Mouse (Mus musculus): Measurements from ENCODE around the gene Pxn. TPM values are rescaled to one million over a fixed set of nuclear protein-coding genes. Genes with fewer than 3 reads are reported as not detected.

Pxn gene
- total and polyA plus RNA-seq, 2 experiments from 2014 or later, result 19.9 to 66.6 TPM

GRCm38 (mm10) chr5:115508859-115509147 is 2.3 kb downstream of the Pxn start:
- no peaks in the 10 kb centered on the region; the same call in 1 of the 2 replicates for H3K36me3 ChIP-seq (replicated peaks; ENCODE audit: control insufficient read depth, insufficient read depth, low read length)
- no peaks in the 10 kb centered on the region for H3K27me3 ChIP-seq (ENCODE audit: control insufficient read depth, insufficient read depth, low read length)
- H3K4me2 ChIP-seq (ENCODE audit: low read depth, low read length), result peak overlapping the region; percentile 81
- no peak for TF ChIP-seq EP300 (IDR thresholded peaks at IDR 0.05; ENCODE audit: low read depth)
- TF ChIP-seq CTCF (IDR thresholded peaks at IDR 0.05; ENCODE audit: low read depth), result no peak
- H3K4me1 ChIP-seq (ENCODE audit: control insufficient read depth, insufficient read depth), result peaks cover 30% of the 10 kb centered on the region
- peak overlapping the region; percentile 91 for H3K9ac ChIP-seq (replicated peaks; ENCODE audit: low read depth, low read length)
- ATAC-seq (ENCODE audit: insufficient read depth, low read depth), result no peak
- 25% methylated on average over 10 of the region's 10 CpGs for WGBS
- DNase-seq (ENCODE audit: low spot score), result no peak
- peak overlapping the region; percentile 83 for H3K27ac ChIP-seq (ENCODE audit: low read depth)
- peak overlapping the region; percentile 81 for H3K4me3 ChIP-seq (ENCODE audit: low read depth, low read length)
- no peaks in the 10 kb centered on the region for H3K9me3 ChIP-seq (replicated peaks; ENCODE audit: control insufficient read depth, low read length)

DNA sequence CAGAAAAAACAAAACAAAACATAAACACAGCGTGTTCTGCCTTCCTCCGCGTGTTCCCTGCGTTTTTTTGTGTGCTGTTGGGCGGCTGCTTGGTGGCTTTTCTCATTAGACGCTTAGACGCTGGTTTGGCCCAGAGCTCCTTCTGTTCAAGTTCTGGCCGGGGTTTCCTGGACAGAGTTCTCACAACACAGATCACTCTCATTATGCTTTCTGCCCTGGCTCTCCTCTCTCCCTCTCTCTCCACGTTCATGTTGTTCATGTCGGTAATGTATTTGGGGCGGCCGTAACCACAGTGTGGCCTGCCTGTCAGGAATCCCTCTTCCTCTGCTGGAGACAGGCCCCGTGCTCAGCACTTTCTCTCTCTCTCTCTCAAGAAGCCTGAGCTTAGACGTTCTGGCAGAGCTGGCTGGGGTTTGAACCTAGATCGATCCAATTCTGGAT is 2.9 kb downstream of the Pxn start:
- no peak for DNase-seq (ENCODE audit: low spot score)
- no peaks in the 10 kb centered on the region for H3K27me3 ChIP-seq (ENCODE audit: control insufficient read depth, insufficient read depth, low read length)
- H3K27ac ChIP-seq (ENCODE audit: low read depth), result peak overlapping the region; percentile 83
- 49% methylated on average over 15 of the region's 15 CpGs for WGBS
- H3K9me3 ChIP-seq (replicated peaks; ENCODE audit: control insufficient read depth, low read length), result no peaks in the 10 kb centered on the region
- ATAC-seq (ENCODE audit: insufficient read depth, low read depth), result no peak
- TF ChIP-seq CTCF (IDR thresholded peaks at IDR 0.05; ENCODE audit: low read depth) (no peak), EP300 (IDR thresholded peaks at IDR 0.05; ENCODE audit: low read depth) (no peak)
- H3K4me1 ChIP-seq (ENCODE audit: control insufficient read depth, insufficient read depth), result peaks cover 35% of the 10 kb centered on the region
- H3K36me3 ChIP-seq (replicated peaks; ENCODE audit: control insufficient read depth, insufficient read depth, low read length), result no peaks in the 10 kb centered on the region; the same call in 1 of the 2 replicates
- peak overlapping the region; percentile 91 for H3K9ac ChIP-seq (replicated peaks; ENCODE audit: low read depth, low read length)
- peak overlapping the region; percentile 81 for H3K4me3 ChIP-seq (ENCODE audit: low read depth, low read length)
- peak overlapping the region; percentile 81 for H3K4me2 ChIP-seq (ENCODE audit: low read depth, low read length)

DNA sequence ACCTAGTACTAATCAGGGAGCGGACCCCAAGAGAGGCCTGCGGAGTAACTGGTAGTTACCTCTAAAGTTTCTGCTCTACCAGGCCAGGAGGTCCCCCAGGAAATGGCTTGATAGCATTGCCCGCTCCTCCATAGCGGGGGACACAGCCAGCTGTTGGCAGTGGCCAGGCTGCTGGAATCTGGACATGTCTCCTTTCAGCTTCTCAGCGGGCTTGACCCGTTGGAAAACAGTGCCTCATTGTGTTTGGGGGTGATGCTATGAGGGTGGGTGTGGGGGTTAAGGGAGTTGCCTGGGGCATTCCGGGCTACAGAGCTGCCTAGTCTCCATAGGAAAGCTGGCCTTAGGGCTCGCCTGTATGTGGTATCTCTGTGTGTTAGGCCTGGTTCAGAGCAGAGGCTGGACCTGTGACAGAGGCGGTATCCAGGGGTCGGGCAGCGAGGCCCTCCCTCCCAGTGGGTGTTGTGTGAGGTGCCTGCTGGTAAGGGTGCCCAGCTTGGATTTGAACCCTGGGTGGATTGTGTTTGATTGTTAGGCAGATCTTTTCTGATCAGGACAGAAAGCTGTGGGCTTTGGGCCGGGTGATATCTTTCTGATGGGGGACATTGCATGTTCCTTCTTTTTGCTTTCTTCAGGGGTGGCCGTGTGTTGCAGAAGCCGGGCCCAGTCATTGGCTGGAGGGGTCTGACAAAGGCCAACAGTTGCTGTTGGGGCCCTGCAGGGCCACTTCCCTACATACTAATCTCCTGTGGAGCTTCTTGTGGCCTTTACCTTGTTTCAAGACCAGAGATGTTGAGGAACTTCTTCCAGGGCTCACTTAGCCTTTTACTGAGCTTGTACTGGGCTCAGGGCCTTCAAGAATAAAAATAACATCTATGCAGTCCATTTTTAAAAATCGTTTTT is 3.6 kb downstream of the Pxn start:
- Histone ChIP-seq H3K36me3 (replicated peaks; ENCODE audit: control insufficient read depth, insufficient read depth, low read length) (no peaks in the 10 kb centered on the region; the same call in 1 of the 2 replicates), H3K4me2 (ENCODE audit: low read depth, low read length) (peak overlapping the region; percentile 81), H3K9ac (replicated peaks; ENCODE audit: low read depth, low read length) (peak overlapping the region; percentile 91; the same call in 1 of the 2 replicates), H3K9me3 (replicated peaks; ENCODE audit: control insufficient read depth, low read length) (no peaks in the 10 kb centered on the region), H3K27ac (ENCODE audit: low read depth) (peak overlapping the region; percentile 83), H3K4me3 (ENCODE audit: low read depth, low read length) (peak overlapping the region; percentile 81), H3K4me1 (ENCODE audit: control insufficient read depth, insufficient read depth) (peaks cover 42% of the 10 kb centered on the region), H3K27me3 (ENCODE audit: control insufficient read depth, insufficient read depth, low read length) (no peaks in the 10 kb centered on the region)
- DNase-seq (ENCODE audit: low spot score) (peak; percentile 4), ATAC-seq (ENCODE audit: insufficient read depth, low read depth) (no peak)
- WGBS, result 63% methylated on average over 15 of the region's 15 CpGs
- TF ChIP-seq EP300 (IDR thresholded peaks at IDR 0.05; ENCODE audit: low read depth) (no peak), CTCF (IDR thresholded peaks at IDR 0.05; ENCODE audit: low read depth) (no peak)

- peaks cover 43% of the 10 kb centered on the region for H3K4me1 ChIP-seq (ENCODE audit: control insufficient read depth, insufficient read depth)
- ATAC-seq (ENCODE audit: insufficient read depth, low read depth), result no peak
Observed at GRCm38 (mm10) chr5:115512375-115512774, 5.9 kb downstream of the Pxn start.

GRCm38 (mm10) chr5:115513246-115513645 is 6.8 kb downstream of the Pxn start:
- no peak overlapping the region for H3K27ac ChIP-seq (ENCODE audit: low read depth)
- DNase-seq (ENCODE audit: low spot score), result no peak
- H3K9ac ChIP-seq (replicated peaks; ENCODE audit: low read depth, low read length), result no peak overlapping the region
- no peak for TF ChIP-seq EP300 (IDR thresholded peaks at IDR 0.05; ENCODE audit: low read depth)
- TF ChIP-seq CTCF (IDR thresholded peaks at IDR 0.05; ENCODE audit: low read depth), result no peak
- 91% methylated on average over 14 of the region's 14 CpGs for WGBS
- ATAC-seq (ENCODE audit: insufficient read depth, low read depth), result no peak
- H3K4me3 ChIP-seq (ENCODE audit: low read depth, low read length), result no peak overlapping the region
- no peak overlapping the region for H3K4me2 ChIP-seq (ENCODE audit: low read depth, low read length)
- no peaks in the 10 kb centered on the region for H3K27me3 ChIP-seq (ENCODE audit: control insufficient read depth, insufficient read depth, low read length)
- H3K36me3 ChIP-seq (replicated peaks; ENCODE audit: control insufficient read depth, insufficient read depth, low read length), result no peaks in the 10 kb centered on the region; the same call in 1 of the 2 replicates
- H3K4me1 ChIP-seq (ENCODE audit: control insufficient read depth, insufficient read depth), result peaks cover 35% of the 10 kb centered on the region
- H3K9me3 ChIP-seq (replicated peaks; ENCODE audit: control insufficient read depth, low read length), result no peaks in the 10 kb centered on the region

More at GRCm38 (mm10) chr5:115512375-115512774, 5.9 kb downstream of the Pxn start:
- Histone ChIP-seq H3K9ac (replicated peaks; ENCODE audit: low read depth, low read length) (no peak overlapping the region), H3K27ac (ENCODE audit: low read depth) (no peak overlapping the region), H3K4me3 (ENCODE audit: low read depth, low read length) (no peak overlapping the region), H3K9me3 (replicated peaks; ENCODE audit: control insufficient read depth, low read length) (no peaks in the 10 kb centered on the region), H3K4me2 (ENCODE audit: low read depth, low read length) (no peak overlapping the region), H3K27me3 (ENCODE audit: control insufficient read depth, insufficient read depth, low read length) (no peaks in the 10 kb centered on the region), H3K36me3 (replicated peaks; ENCODE audit: control insufficient read depth, insufficient read depth, low read length) (no peaks in the 10 kb centered on the region; the same call in 1 of the 2 replicates)
- no peak for DNase-seq (ENCODE audit: low spot score)
- WGBS, result 86% methylated on average over 7 of the region's 7 CpGs
- no peak for TF ChIP-seq CTCF (IDR thresholded peaks at IDR 0.05; ENCODE audit: low read depth)
- no peak for TF ChIP-seq EP300 (IDR thresholded peaks at IDR 0.05; ENCODE audit: low read depth)
